Mouse (Mus musculus): ENCODE results near the gene Ttf1.

The Ttf1 gene

DNA sequence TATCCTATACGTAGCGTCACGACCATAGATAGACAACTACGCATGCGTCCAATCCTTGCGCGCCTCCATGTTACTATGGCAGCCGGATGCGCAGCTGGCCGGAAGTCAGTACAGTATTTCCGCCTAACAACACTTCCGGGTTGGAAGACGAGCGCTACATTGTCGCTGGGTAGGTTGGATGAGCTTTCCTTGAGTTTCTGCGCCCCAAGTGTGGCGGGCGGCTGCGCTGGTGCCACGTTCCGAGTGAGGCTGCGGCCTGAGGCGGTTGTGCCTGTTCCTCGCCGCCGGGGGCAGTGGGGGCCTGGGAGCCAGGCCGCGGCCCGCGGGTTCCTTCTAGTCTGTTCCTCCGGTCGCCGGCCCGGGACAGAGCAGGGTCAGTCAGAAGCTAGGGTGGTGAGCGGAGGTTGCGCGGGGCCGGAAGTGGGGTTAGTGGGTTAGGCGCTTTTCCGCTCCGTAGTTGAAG is at the start of gene Ttf1:
Ttf1 (plus strand) TSS at position 128 of the 463 bp plus-strand sequence.
- peak; percentile 84 to 89 for DNase-seq (ENCODE audit: low spot score in 2 of 2)

DNA sequence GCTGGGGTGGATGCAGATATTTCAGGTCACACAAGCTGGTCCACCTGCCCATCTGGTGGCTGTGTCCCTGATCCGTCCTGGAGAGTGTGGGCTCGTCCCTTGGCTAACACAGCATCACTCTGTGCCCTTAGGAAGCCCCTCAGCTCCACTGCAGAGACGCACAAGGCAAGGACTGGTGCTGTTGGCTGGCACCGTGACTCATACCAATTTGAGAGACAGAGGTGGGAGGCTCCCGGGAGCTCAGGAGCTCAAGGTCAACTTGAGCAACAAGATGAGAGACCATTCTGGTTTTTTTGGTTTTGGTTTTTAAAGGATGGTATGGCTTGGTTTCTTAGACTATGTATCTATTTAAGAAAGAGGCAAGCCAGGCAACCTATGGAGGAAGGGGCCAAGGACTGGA is 47.5 kb upstream of the Ttf1 start:
- no peak for DNase-seq (ENCODE audit: low spot score in 2 of 2)

DNA sequence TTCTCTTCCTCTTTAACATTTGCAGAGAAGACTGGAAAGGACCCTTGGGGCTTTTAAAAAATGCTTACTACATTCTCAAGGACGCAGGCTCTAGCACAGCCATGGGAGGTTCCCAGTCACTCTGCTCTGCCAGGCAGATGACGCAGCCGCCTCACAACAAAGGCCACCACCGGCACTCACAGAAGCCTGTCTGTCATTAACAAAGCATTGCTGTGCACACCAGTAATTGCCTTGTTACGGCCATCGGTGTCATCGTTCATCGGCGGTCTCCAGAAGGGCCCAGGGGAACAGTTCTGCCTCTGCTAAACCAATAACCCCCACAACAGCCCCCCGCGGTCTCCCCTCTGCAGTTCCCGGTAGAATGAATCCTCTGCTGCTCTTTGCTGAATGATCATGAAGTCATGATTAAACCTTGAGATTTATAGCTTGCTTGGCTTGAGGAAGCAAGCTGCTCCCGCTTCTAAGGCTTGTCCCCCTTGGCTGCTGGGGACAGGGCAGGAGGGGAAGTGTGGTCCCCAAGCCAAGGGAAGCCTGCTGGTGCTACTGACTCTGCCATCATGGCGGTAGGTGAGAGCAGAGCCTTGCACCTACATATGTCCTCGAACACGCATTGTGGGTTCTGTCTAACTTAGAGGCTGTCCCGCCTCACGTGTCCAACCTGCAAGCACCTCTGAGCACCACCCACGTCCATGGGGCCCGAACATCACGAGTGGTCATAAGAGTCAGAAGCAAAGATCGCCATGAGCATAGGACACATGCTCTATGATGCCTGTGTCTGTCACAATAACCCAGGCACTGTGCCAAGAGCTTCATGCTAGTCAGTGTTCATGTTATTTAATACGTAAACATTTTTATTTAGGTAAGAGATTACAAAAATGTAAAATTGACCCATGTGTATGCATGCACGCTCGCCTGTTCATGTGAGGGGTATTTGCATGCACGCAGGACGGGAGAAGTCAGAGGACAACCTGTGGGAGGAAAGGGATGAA is 43.2 kb upstream of the Ttf1 start:
- peak in 1 of 2 experiments; percentile 19 for DNase-seq (ENCODE audit: low spot score in 2 of 2)

GRCm38 (mm10) chr2:29018680-29019079 is 41.4 kb upstream of the Ttf1 start:
- no peak for DNase-seq (ENCODE audit: low spot score in 2 of 2)

GRCm38 (mm10) chr2:29021025-29021424 is 39.0 kb upstream of the Ttf1 start:
- DNase-seq (ENCODE audit: low spot score in 2 of 2), result no peak

GRCm38 (mm10) chr2:29023001-29023400 is 37.1 kb upstream of the Ttf1 start:
- no peak for DNase-seq (ENCODE audit: low spot score in 2 of 2)

GRCm38 (mm10) chr2:29025284-29025683 is 34.8 kb upstream of the Ttf1 start:
- DNase-seq (ENCODE audit: low spot score in 2 of 2), result peak in 1 of 2 experiments; percentile 30

GRCm38 (mm10) chr2:29030048-29030734 is 29.9 kb upstream of the Ttf1 start:
- DNase-seq (ENCODE audit: low spot score in 2 of 2), result peak in 1 of 2 experiments; percentile 18

DNA sequence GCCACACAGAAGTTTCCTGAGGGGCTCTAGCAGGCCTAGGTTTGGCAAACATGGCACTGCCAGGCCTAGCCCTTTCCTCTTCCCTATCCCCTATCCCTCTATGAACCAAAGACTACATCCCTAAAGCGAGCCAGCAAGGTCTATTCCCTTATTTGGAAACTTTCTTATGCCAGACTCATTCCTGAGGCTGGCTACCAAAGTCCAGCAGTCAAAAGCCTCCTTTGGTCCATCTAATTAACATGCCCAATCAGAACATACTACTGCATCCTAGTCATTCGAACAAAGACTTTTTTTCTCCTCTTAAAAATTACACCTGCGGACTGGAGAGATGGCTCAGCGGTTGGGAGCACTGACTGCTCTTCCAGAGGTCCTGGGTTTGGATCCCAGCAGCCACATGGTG is 28.1 kb upstream of the Ttf1 start:
- no peak for DNase-seq (ENCODE audit: low spot score in 2 of 2)

- no peak for DNase-seq (ENCODE audit: low spot score in 2 of 2)
Measured at GRCm38 (mm10) chr2:29034542-29035475, 25.3 kb upstream of the Ttf1 start.

DNA sequence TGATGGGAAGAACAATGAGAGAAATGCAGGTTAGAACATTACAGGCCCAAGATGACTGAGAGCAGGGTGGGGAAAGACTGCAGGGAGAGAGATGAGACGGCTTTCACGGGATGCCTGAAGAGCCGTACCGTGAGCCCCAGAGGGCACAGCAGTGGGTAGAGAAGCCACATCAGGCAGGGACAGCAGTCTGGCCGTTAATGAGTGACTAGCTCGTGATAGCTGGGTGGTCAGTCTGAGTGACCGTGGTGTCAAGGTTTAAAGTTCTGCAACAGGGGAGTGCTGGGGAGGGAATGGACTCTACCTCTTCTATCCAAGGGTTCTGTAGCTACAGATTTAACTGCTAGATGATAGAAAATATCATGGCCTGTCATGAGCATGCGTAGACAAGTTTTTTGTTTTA is 24.4 kb upstream of the Ttf1 start:
- no peak for DNase-seq (ENCODE audit: low spot score in 2 of 2)

DNA sequence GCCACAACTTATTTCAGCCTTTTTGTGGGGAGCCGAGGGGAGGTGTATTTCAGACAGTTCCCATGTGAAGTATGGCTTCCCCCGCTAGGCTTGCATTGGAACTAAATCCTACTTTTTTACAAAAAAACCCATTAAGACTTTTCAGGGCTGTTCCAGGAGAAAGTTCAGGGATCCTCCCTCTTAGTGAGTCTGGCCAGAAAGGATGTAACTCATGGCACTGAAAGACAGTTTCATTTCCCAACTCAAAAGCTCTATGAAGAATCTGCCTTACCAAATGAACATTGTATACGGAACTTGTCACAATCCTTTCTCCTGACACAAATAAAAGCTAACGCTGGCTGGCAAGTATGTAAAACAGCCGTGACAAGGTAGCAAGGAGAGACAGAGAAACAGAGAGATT is 20.3 kb upstream of the Ttf1 start:
- DNase-seq (ENCODE audit: low spot score in 2 of 2), result no peak

DNA sequence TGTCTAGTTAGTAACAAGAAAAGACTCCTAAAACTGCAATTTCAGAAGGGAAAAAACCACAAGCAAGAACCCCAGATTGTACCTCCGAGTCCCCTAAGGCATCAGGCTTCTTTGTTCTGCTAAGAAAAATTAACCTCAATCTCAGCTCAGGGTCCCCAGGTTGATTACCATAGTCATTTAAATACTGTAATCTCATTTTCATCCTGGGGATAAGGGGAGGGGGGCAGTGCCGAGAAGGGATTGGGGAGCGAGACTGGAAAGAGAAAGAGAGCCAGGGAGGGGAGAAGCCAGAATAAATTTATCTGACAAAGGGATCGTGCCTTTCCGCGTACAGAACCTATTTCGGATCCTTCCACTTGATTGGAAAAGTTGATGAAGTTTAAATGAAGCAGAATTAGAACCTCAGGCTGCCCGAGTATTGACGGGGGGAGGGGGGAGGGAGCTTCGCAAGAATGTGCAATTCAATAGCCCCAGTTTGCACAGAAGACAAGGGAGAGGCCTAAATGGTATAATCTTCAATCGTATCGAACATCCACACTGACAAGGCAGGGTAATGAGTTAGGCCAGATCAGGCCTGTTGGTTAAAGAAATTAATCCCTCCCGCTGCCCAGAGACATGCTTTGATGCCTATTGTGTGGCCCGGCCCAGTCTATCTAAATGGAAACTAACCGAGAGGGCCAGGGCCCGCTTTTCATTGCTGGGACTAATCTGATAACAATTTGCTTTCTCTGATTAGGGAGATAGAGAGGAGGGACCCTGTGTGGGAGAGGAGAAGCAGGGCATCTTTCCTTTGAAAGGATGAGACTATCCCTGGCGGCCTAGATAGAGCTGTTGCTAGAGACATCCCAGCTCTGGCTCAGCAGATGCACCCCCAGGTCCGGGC is 19.2 kb upstream of the Ttf1 start:
- no peak for DNase-seq (ENCODE audit: low spot score in 2 of 2)

GRCm38 (mm10) chr2:29041477-29041768 is 18.6 kb upstream of the Ttf1 start:
- no peak for DNase-seq (ENCODE audit: low spot score in 2 of 2)

- no peak for DNase-seq (ENCODE audit: low spot score in 2 of 2)
Measured at GRCm38 (mm10) chr2:29042124-29042523, 17.9 kb upstream of the Ttf1 start.

- DNase-seq (ENCODE audit: low spot score in 2 of 2), result no peak
Measured at GRCm38 (mm10) chr2:29046151-29046550, 13.9 kb upstream of the Ttf1 start.

- no peak for DNase-seq (ENCODE audit: low spot score in 2 of 2)
Measured at GRCm38 (mm10) chr2:29051932-29052331, 8.1 kb upstream of the Ttf1 start.

GRCm38 (mm10) chr2:29052943-29053454 is 7.1 kb upstream of the Ttf1 start:
- peak in 1 of 2 experiments; percentile 23 for DNase-seq (ENCODE audit: low spot score in 2 of 2)

- DNase-seq (ENCODE audit: low spot score in 2 of 2), result peak in 1 of 2 experiments; percentile 37
Measured at GRCm38 (mm10) chr2:29053802-29054544, 6.1 kb upstream of the Ttf1 start.

DNA sequence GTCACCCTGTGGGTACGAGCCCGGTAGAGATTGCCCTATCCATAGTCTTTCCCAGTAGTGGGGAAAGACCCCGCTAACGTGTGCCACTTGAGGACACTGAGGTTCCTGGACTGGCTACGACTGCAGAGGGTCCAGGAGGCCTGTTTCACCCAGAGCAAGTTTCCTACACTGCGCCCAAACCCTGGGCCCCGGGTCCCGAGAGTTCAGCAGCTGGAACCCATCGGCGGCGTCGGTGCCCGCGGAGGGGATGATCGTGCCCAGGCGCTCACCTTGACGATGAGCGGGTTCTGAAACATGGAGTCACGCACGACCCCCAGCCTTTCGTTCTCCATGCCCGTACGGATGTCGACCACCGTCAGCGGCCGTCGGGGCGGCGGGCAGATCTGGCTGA is 5.5 kb upstream of the Ttf1 start:
- DNase-seq (ENCODE audit: low spot score in 2 of 2), result no peak
